Mouse (Mus musculus): ENCODE measurements around the gene Gse1. TPM values are rescaled to one million over a fixed set of nuclear protein-coding genes. Genes with fewer than 3 reads are reported as not detected.

Gse1 gene
- polyA plus RNA-seq, 1 experiment from 2014 or later, result 25.3 TPM

- Histone ChIP-seq H3K4me3 (ENCODE audit: low read depth, low read length) (no peak overlapping the region), H3K4me2 (no peak overlapping the region; the same call in 1 of the 2 replicates), H3K27ac (ENCODE audit: low read depth, low read length) (no peak overlapping the region), H3K36me3 (ENCODE audit: control insufficient read depth, insufficient read depth, low read length) (no peaks in the 10 kb centered on the region), H3K4me1 (replicated peaks; ENCODE audit: control insufficient read depth, insufficient read depth, low read length) (peaks cover 83% of the 10 kb centered on the region), H3K9ac (ENCODE audit: low read depth, low read length) (no peak overlapping the region), H3K9me3 (ENCODE audit: control insufficient read depth, low read length) (no peaks in the 10 kb centered on the region), H3K27me3 (replicated peaks; ENCODE audit: control insufficient read depth, insufficient read depth, low read length) (no peaks in the 10 kb centered on the region)
- WGBS, result 37% methylated on average over 8 of the region's 8 CpGs
- ATAC-seq (replicated peaks; ENCODE audit: low FRiP score) (no peak), DNase-seq (ENCODE audit: low spot score) (no peak)
Measured at GRCm38 (mm10) chr8:120534080-120534479, 305.8 kb downstream of the Gse1 start.

GRCm38 (mm10) chr8:120534504-120535368 is 306.5 kb downstream of the Gse1 start:
- H3K4me2 ChIP-seq, result peak overlapping the region; percentile 100
- H3K4me1 ChIP-seq (replicated peaks; ENCODE audit: control insufficient read depth, insufficient read depth, low read length), result peaks cover 85% of the 10 kb centered on the region
- no peaks in the 10 kb centered on the region for H3K36me3 ChIP-seq (ENCODE audit: control insufficient read depth, insufficient read depth, low read length)
- H3K9ac ChIP-seq (ENCODE audit: low read depth, low read length), result no peak overlapping the region
- H3K4me3 ChIP-seq (ENCODE audit: low read depth, low read length), result peak overlapping the region; percentile 81
- 16% methylated on average over 14 of the region's 14 CpGs for WGBS
- ATAC-seq (replicated peaks; ENCODE audit: low FRiP score) (peak; percentile 66), DNase-seq (ENCODE audit: low spot score) (peak; percentile 83)
- no peak overlapping the region; the same call in 1 of the 2 replicates for H3K27ac ChIP-seq (ENCODE audit: low read depth, low read length)
- H3K27me3 ChIP-seq (replicated peaks; ENCODE audit: control insufficient read depth, insufficient read depth, low read length), result no peaks in the 10 kb centered on the region
- no peaks in the 10 kb centered on the region for H3K9me3 ChIP-seq (ENCODE audit: control insufficient read depth, low read length)

GRCm38 (mm10) chr8:120535452-120536305 is 307.4 kb downstream of the Gse1 start:
- Histone ChIP-seq H3K4me2 (peak overlapping the region; percentile 100), H3K4me3 (ENCODE audit: low read depth, low read length) (peak overlapping the region; percentile 81), H3K9ac (ENCODE audit: low read depth, low read length) (peak overlapping the region; percentile 89), H3K9me3 (ENCODE audit: control insufficient read depth, low read length) (no peaks in the 10 kb centered on the region), H3K36me3 (ENCODE audit: control insufficient read depth, insufficient read depth, low read length) (no peaks in the 10 kb centered on the region), H3K27me3 (replicated peaks; ENCODE audit: control insufficient read depth, insufficient read depth, low read length) (no peaks in the 10 kb centered on the region), H3K4me1 (replicated peaks; ENCODE audit: control insufficient read depth, insufficient read depth, low read length) (peaks cover 88% of the 10 kb centered on the region), H3K27ac (ENCODE audit: low read depth, low read length) (peak overlapping the region; percentile 93)
- WGBS, result under 1% methylated on average over 68 of the region's 79 CpGs
- DNase-seq (ENCODE audit: low spot score) (peak; percentile 73), ATAC-seq (replicated peaks; ENCODE audit: low FRiP score) (no peak)

GRCm38 (mm10) chr8:120536306-120537206 is 308.3 kb downstream of the Gse1 start:
- Histone ChIP-seq H3K9ac (ENCODE audit: low read depth, low read length) (peak overlapping the region; percentile 89), H3K4me3 (ENCODE audit: low read depth, low read length) (peak overlapping the region; percentile 81), H3K4me1 (replicated peaks; ENCODE audit: control insufficient read depth, insufficient read depth, low read length) (peaks cover 88% of the 10 kb centered on the region), H3K9me3 (ENCODE audit: control insufficient read depth, low read length) (no peaks in the 10 kb centered on the region), H3K36me3 (ENCODE audit: control insufficient read depth, insufficient read depth, low read length) (no peaks in the 10 kb centered on the region), H3K4me2 (peak overlapping the region; percentile 100), H3K27ac (ENCODE audit: low read depth, low read length) (peak overlapping the region; percentile 93), H3K27me3 (replicated peaks; ENCODE audit: control insufficient read depth, insufficient read depth, low read length) (no peaks in the 10 kb centered on the region)
- WGBS, result under 1% methylated on average over 58 of the region's 61 CpGs
- DNase-seq (ENCODE audit: low spot score) (no peak), ATAC-seq (replicated peaks; ENCODE audit: low FRiP score) (peak; percentile 33)

- Histone ChIP-seq H3K4me2 (peak overlapping the region; percentile 100), H3K9me3 (ENCODE audit: control insufficient read depth, low read length) (no peaks in the 10 kb centered on the region), H3K9ac (ENCODE audit: low read depth, low read length) (peak overlapping the region; percentile 89), H3K4me1 (replicated peaks; ENCODE audit: control insufficient read depth, insufficient read depth, low read length) (peaks cover 88% of the 10 kb centered on the region), H3K36me3 (ENCODE audit: control insufficient read depth, insufficient read depth, low read length) (no peaks in the 10 kb centered on the region), H3K4me3 (ENCODE audit: low read depth, low read length) (peak overlapping the region; percentile 81), H3K27me3 (replicated peaks; ENCODE audit: control insufficient read depth, insufficient read depth, low read length) (no peaks in the 10 kb centered on the region), H3K27ac (ENCODE audit: low read depth, low read length) (peak overlapping the region; percentile 93)
- under 1% methylated on average over 79 of the region's 79 CpGs for WGBS
- ATAC-seq (replicated peaks; ENCODE audit: low FRiP score), result peak; percentile 77
- peak; percentile 92 for DNase-seq (ENCODE audit: low spot score)
Measured at GRCm38 (mm10) chr8:120537207-120537817, 309.1 kb downstream of the Gse1 start.

GRCm38 (mm10) chr8:120537818-120538396 is 309.7 kb downstream of the Gse1 start:
- H3K27me3 ChIP-seq (replicated peaks; ENCODE audit: control insufficient read depth, insufficient read depth, low read length), result no peaks in the 10 kb centered on the region
- H3K36me3 ChIP-seq (ENCODE audit: control insufficient read depth, insufficient read depth, low read length), result no peaks in the 10 kb centered on the region
- H3K4me3 ChIP-seq (ENCODE audit: low read depth, low read length), result peak overlapping the region; percentile 81
- under 1% methylated on average over 33 of the region's 46 CpGs for WGBS
- peaks cover 88% of the 10 kb centered on the region for H3K4me1 ChIP-seq (replicated peaks; ENCODE audit: control insufficient read depth, insufficient read depth, low read length)
- H3K4me2 ChIP-seq, result peak overlapping the region; percentile 100
- DNase-seq (ENCODE audit: low spot score) (peak; percentile 72), ATAC-seq (replicated peaks; ENCODE audit: low FRiP score) (no peak)
- H3K27ac ChIP-seq (ENCODE audit: low read depth, low read length), result peak overlapping the region; percentile 93
- no peaks in the 10 kb centered on the region for H3K9me3 ChIP-seq (ENCODE audit: control insufficient read depth, low read length)
- H3K9ac ChIP-seq (ENCODE audit: low read depth, low read length), result peak overlapping the region; percentile 89

GRCm38 (mm10) chr8:120538397-120539240 is 310.4 kb downstream of the Gse1 start:
- Histone ChIP-seq H3K9ac (ENCODE audit: low read depth, low read length) (peak overlapping the region; percentile 89), H3K4me3 (ENCODE audit: low read depth, low read length) (peak overlapping the region; percentile 81), H3K4me1 (replicated peaks; ENCODE audit: control insufficient read depth, insufficient read depth, low read length) (peaks cover 88% of the 10 kb centered on the region), H3K36me3 (ENCODE audit: control insufficient read depth, insufficient read depth, low read length) (no peaks in the 10 kb centered on the region), H3K27me3 (replicated peaks; ENCODE audit: control insufficient read depth, insufficient read depth, low read length) (no peaks in the 10 kb centered on the region), H3K27ac (ENCODE audit: low read depth, low read length) (peak overlapping the region; percentile 93), H3K9me3 (ENCODE audit: control insufficient read depth, low read length) (no peaks in the 10 kb centered on the region), H3K4me2 (peak overlapping the region; percentile 100)
- DNase-seq (ENCODE audit: low spot score) (peak; percentile 74), ATAC-seq (replicated peaks; ENCODE audit: low FRiP score) (0 out of 2 replicates have a peak, but pooled peaks have one; percentile 2)
- 2% methylated on average over 37 of the region's 37 CpGs for WGBS

All from liver, embryonic 11.5 days (tissue).